Mouse (Mus musculus): ENCODE data around the gene Slc5a2. TPM values are rescaled to one million over a fixed set of nuclear protein-coding genes. Genes with fewer than 3 reads are reported as not detected.

Slc5a2 gene
- polyA plus RNA-seq, 1 experiment, result 1.4 TPM

DNA sequence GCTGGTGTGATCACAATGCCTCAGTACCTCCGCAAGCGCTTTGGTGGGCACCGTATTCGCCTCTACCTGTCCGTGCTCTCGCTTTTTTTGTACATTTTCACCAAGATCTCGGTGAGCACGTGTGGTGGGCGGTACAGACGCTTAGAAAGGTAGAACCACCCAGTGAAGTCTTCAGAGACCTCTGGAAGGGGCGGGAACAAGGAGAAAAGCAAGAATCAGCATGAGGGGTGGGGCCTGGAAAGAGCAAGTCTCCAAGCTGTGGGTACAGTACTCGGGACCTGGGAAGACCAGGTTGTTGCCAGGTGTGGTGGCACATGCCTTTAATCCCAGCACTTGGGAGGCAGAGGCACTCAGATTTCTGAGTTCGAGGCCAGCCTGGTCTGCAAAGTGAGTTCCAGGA is 1.9 kb downstream of the Slc5a2 start:
- H3K27me3 ChIP-seq (ENCODE audit: control insufficient read depth), result peaks cover 40% of the 10 kb centered on the region
- no peak overlapping the region for H3K4me3 ChIP-seq (replicated peaks)
- H3K36me3 ChIP-seq (ENCODE audit: control insufficient read depth), result peaks cover 31% of the 10 kb centered on the region
- H3K4me1 ChIP-seq (ENCODE audit: control insufficient read depth), result peaks cover 49% of the 10 kb centered on the region
- no peak for TF ChIP-seq TAL1 (IDR thresholded peaks at IDR 0.05; ENCODE audit: low read length)
- no peak for TF ChIP-seq GATA1 (IDR thresholded peaks at IDR 0.05; ENCODE audit: low read length)
- H3K9me3 ChIP-seq (ENCODE audit: control insufficient read depth, low read length), result peaks cover 20% of the 10 kb centered on the region

DNA sequence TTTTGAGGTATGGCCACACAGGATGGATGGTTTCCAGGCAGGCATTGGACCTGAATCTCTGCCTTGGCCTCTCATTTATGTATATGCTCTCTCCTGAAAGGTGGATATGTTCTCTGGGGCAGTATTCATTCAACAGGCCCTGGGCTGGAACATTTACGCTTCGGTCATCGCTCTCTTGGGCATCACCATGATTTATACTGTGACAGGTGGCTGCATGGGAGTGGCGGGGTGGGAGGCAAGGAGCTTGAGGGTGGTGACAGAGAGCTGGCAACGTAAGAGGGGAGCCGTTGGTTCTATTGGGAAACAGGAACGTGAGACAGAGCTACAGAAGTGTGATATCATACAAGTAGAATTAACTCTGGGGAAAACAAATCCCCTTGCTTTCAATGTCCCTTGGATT is 2.4 kb downstream of the Slc5a2 start:
- Histone ChIP-seq H3K4me3 (replicated peaks) (no peak overlapping the region), H3K27me3 (ENCODE audit: control insufficient read depth) (peaks cover 36% of the 10 kb centered on the region), H3K36me3 (ENCODE audit: control insufficient read depth) (peaks cover 36% of the 10 kb centered on the region), H3K4me1 (ENCODE audit: control insufficient read depth) (peaks cover 49% of the 10 kb centered on the region), H3K9me3 (ENCODE audit: control insufficient read depth, low read length) (peaks cover 20% of the 10 kb centered on the region)
- TF ChIP-seq TAL1 (IDR thresholded peaks at IDR 0.05; ENCODE audit: low read length) (no peak), GATA1 (IDR thresholded peaks at IDR 0.05; ENCODE audit: low read length) (no peak)

- peak overlapping the region; percentile 49 for H3K4me3 ChIP-seq (replicated peaks)
- H3K4me1 ChIP-seq (ENCODE audit: control insufficient read depth), result peaks cover 51% of the 10 kb centered on the region
- H3K36me3 ChIP-seq (ENCODE audit: control insufficient read depth), result peaks cover 62% of the 10 kb centered on the region
- peaks cover 20% of the 10 kb centered on the region for H3K9me3 ChIP-seq (ENCODE audit: control insufficient read depth, low read length)
- peaks cover 15% of the 10 kb centered on the region for H3K27me3 ChIP-seq (ENCODE audit: control insufficient read depth)
- TF ChIP-seq TAL1 (IDR thresholded peaks at IDR 0.05; ENCODE audit: low read length), result peak; percentile 57
- TF ChIP-seq GATA1 (IDR thresholded peaks at IDR 0.05; ENCODE audit: low read length), result peak; percentile 72
These were observed 5.0 kb downstream of the Slc5a2 start for GRCm38 (mm10) chr7:128270431-128270850.

GRCm38 (mm10) chr7:128271496-128271895 is 6.0 kb downstream of the Slc5a2 start:
- peaks cover 20% of the 10 kb centered on the region for H3K9me3 ChIP-seq (ENCODE audit: control insufficient read depth, low read length)
- H3K4me3 ChIP-seq (replicated peaks), result peak overlapping the region; percentile 49
- peaks cover 72% of the 10 kb centered on the region for H3K36me3 ChIP-seq (ENCODE audit: control insufficient read depth)
- H3K27me3 ChIP-seq (ENCODE audit: control insufficient read depth), result 0 out of 2 replicates have a peak, but pooled peaks cover 6% of the 10 kb centered on the region
- TF ChIP-seq GATA1 (IDR thresholded peaks at IDR 0.05; ENCODE audit: low read length) (no peak), TAL1 (IDR thresholded peaks at IDR 0.05; ENCODE audit: low read length) (no peak)
- H3K4me1 ChIP-seq (ENCODE audit: control insufficient read depth), result peaks cover 49% of the 10 kb centered on the region

- Histone ChIP-seq H3K9me3 (ENCODE audit: control insufficient read depth, low read length) (peaks cover 9% of the 10 kb centered on the region), H3K27me3 (ENCODE audit: control insufficient read depth) (no peaks in the 10 kb centered on the region), H3K4me3 (replicated peaks) (no peak overlapping the region), H3K36me3 (ENCODE audit: control insufficient read depth) (peaks cover 100% of the 10 kb centered on the region), H3K4me1 (ENCODE audit: control insufficient read depth) (peaks cover 41% of the 10 kb centered on the region)
- TF ChIP-seq GATA1 (IDR thresholded peaks at IDR 0.05; ENCODE audit: low read length), result no peak
- no peak for TF ChIP-seq TAL1 (IDR thresholded peaks at IDR 0.05; ENCODE audit: low read length)
These were observed 10.6 kb downstream of the Slc5a2 start for GRCm38 (mm10) chr7:128276051-128276450.

- H3K27me3 ChIP-seq (ENCODE audit: control insufficient read depth), result no peaks in the 10 kb centered on the region
- peaks cover 49% of the 10 kb centered on the region for H3K4me1 ChIP-seq (ENCODE audit: control insufficient read depth)
- no peaks in the 10 kb centered on the region for H3K9me3 ChIP-seq (ENCODE audit: control insufficient read depth, low read length)
- H3K4me3 ChIP-seq (replicated peaks), result no peak overlapping the region
- peaks cover 97% of the 10 kb centered on the region for H3K36me3 ChIP-seq (ENCODE audit: control insufficient read depth)
- TF ChIP-seq GATA1 (IDR thresholded peaks at IDR 0.05; ENCODE audit: low read length), result no peak
- no peak for TF ChIP-seq TAL1 (IDR thresholded peaks at IDR 0.05; ENCODE audit: low read length)
These were observed 14.3 kb downstream of the Slc5a2 start for GRCm38 (mm10) chr7:128279750-128280149.

GRCm38 (mm10) chr7:128281765-128282164 is 16.3 kb downstream of the Slc5a2 start:
- H3K27me3 ChIP-seq (ENCODE audit: control insufficient read depth), result no peaks in the 10 kb centered on the region
- H3K4me1 ChIP-seq (ENCODE audit: control insufficient read depth), result peaks cover 67% of the 10 kb centered on the region
- H3K9me3 ChIP-seq (ENCODE audit: control insufficient read depth, low read length), result no peaks in the 10 kb centered on the region
- peaks cover 97% of the 10 kb centered on the region for H3K36me3 ChIP-seq (ENCODE audit: control insufficient read depth)
- TF ChIP-seq TAL1 (IDR thresholded peaks at IDR 0.05; ENCODE audit: low read length), result no peak
- no peak for TF ChIP-seq GATA1 (IDR thresholded peaks at IDR 0.05; ENCODE audit: low read length)
- no peak overlapping the region for H3K4me3 ChIP-seq (replicated peaks)

GRCm38 (mm10) chr7:128282532-128283244 is 17.2 kb downstream of the Slc5a2 start:
- peaks cover 76% of the 10 kb centered on the region for H3K4me1 ChIP-seq (ENCODE audit: control insufficient read depth)
- TF ChIP-seq GATA1 (IDR thresholded peaks at IDR 0.05; ENCODE audit: low read length) (no peak), TAL1 (IDR thresholded peaks at IDR 0.05; ENCODE audit: low read length) (no peak)
- H3K4me3 ChIP-seq (replicated peaks), result no peak overlapping the region
- H3K9me3 ChIP-seq (ENCODE audit: control insufficient read depth, low read length), result no peaks in the 10 kb centered on the region
- H3K27me3 ChIP-seq (ENCODE audit: control insufficient read depth), result no peaks in the 10 kb centered on the region
- H3K36me3 ChIP-seq (ENCODE audit: control insufficient read depth), result peaks cover 97% of the 10 kb centered on the region

- Histone ChIP-seq H3K36me3 (ENCODE audit: control insufficient read depth) (peaks cover 96% of the 10 kb centered on the region), H3K4me3 (replicated peaks) (no peak overlapping the region), H3K4me1 (ENCODE audit: control insufficient read depth) (peaks cover 82% of the 10 kb centered on the region), H3K27me3 (ENCODE audit: control insufficient read depth) (no peaks in the 10 kb centered on the region), H3K9me3 (ENCODE audit: control insufficient read depth, low read length) (no peaks in the 10 kb centered on the region)
- no peak for TF ChIP-seq GATA1 (IDR thresholded peaks at IDR 0.05; ENCODE audit: low read length)
- no peak for TF ChIP-seq TAL1 (IDR thresholded peaks at IDR 0.05; ENCODE audit: low read length)
These were observed 18.6 kb downstream of the Slc5a2 start for GRCm38 (mm10) chr7:128284047-128284446.
